Mouse (Mus musculus) megakaryocyte, embryonic 14.5 days (primary cell): ENCODE measurements around the gene Hspa2.

ENCODE experiments used
- FLI1 ChIP-seq: IDR thresholded peaks from 2 replicates; pipeline ENCODE4 v1.6.1; 2012; ENCODE audit warnings: low read length, inconsistent platforms, mixed read lengths
- GATA1 ChIP-seq: IDR thresholded peaks from 3 replicates; pipeline ENCODE4 v1.6.1; 2012; ENCODE audit warnings: mixed read lengths, low read length, inconsistent platforms, borderline replicate concordance

DNA sequence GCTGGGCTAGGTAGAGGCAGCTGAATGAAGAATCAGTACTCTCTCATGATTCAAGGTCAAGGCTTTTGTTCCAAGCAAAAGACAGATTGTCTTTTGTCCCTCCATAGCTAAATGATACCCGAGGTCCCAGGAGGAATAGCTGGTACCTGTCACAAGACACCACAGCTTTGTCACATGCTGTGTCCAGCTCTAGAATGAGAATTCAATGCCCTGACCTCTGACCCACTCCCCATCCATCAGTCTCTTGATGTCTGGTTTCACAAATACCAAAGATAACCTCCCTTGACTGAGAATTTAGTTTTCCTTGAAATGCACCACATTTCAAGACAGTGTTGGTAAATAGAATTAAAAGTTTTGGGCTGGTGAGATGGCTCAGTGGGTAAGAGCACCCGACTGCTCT, 48.2 kb downstream of the Hspa2 start:
- TF ChIP-seq FLI1 (no peak), GATA1 (no peak)
